Mouse (Mus musculus): ENCODE measurements around the gene Scin.

The Scin gene

DNA sequence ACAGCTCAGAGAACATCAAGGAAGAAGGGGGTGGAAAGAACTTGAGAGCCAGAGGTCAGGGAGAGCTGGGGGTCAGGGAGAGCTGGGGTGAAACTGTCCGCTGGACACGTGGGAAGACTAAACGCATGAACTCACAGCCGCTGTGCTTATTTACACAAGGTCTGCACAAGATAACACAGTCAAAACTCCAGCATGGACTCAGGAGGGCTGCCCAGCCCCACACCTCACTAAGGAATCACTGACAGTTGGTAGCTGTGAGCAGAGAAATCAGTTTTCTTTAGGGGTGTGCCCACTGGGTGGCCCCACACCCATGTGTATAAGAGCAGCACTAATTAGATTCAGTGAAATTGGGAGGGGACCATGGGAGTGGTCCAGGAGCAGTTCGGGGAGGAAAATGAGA is 27.2 kb downstream of the Scin start:
- no peak for DNase-seq

DNA sequence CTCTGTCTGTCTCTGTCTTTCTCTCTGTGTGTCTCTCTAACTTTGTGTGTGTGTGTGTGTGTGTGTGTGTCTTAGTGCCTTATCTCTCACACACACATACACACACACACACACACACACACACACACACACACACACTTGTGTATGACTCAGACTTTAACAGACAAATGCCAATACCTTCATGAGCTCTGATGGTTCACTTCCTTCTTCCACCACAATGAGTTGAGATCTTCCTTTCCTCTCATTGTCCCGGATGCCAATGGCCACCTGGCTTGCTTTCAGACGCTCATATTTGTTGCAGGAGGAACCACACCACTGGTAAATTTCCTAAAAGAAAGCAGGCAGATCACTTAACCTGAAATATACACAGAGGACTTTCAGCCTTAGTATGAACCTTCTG is 29.3 kb downstream of the Scin start:
- no peak for DNase-seq

DNA sequence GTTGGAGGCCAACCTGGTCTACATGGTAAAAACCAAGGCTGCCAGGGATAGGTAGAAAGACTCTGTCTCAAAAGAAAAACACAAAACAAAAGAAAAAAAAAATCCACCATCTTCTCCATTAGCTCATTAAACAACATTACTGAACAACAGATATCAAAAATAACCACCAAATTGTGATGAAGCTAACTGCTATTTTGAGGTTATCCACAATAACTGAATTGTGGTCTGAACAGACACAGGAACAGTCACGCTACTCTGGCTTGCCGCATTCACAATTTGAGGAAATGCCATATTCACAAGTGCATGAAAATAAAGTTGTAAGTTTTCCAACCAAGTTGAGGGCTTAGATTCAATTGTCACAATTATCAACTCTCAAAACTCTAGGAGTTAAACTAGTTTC is 31.7 kb downstream of the Scin start:
- no peak for DNase-seq

DNA sequence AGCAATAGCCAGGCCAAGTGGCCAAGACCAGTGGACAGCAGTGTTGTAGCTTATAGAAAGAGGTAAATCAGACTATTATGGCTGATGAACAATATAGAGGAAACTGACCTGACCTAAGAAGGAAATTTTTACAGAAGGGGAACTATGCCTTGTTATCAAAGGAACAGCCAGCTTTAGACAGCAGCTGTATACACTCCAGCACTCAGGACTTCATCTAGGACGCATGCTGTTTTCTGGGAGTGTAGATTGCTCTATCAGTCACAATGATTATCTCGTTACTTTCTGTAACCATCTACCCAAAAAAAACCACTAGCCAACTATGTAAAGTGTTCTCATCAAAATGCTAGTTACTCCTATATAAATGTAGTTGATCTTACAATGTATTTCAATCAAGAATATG is 34.6 kb downstream of the Scin start:
- no peak for DNase-seq

DNA sequence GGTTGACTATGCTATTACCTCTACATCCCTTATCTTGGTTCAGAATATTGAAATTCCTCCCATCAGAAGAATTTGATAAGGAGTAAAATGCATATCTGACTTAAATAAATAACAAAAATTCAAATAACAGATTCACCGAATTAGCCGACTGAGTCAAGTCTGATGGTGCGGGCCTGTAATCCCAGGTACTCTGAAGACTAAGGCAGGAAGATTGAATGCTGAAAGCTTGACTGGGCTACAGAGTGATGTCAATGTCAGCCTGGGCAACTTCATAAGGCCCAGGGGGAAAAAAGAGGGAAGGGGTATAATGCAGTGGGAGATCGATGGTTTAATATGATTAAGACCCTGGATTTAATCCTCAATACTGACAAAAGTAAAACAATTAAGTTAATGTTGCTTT is 36.6 kb downstream of the Scin start:
- no peak for DNase-seq

DNA sequence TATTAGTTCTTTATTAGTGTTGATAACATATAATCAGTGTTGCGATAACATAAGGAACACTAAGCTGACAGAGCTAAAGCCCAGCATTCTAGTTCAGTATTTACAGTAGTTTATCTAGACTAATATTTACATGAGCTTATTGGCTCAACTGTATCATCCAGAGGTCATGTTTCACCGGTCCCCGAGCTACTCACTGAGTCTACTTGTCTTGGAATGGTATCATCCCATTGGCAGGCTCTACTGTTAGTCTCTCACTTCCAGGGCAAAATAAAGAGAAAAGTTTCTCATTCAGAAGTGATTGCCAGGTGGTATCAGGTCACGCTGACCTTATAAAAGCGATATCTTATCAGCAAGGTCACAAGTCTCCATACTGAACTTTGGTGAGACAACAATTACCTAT is 37.0 kb downstream of the Scin start:
- DNase-seq, result no peak

DNA sequence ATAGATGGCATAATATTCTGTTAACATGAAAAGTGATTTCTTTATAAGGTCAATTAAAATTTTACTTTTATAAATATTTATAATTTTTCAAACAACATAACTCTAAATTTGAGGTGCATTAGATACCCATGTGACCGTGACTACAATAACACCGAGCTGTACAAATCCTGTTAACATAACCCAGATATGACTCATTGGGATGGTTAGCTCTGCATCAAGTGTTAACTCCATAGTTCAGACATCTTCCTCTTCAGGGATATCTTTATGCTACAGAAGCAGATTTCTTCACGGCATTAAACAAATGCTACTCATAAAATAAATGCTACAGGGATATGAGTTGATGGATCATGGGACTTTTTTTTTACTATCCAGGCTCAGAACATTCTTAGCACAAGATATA is 37.6 kb downstream of the Scin start:
- no peak for DNase-seq

DNA sequence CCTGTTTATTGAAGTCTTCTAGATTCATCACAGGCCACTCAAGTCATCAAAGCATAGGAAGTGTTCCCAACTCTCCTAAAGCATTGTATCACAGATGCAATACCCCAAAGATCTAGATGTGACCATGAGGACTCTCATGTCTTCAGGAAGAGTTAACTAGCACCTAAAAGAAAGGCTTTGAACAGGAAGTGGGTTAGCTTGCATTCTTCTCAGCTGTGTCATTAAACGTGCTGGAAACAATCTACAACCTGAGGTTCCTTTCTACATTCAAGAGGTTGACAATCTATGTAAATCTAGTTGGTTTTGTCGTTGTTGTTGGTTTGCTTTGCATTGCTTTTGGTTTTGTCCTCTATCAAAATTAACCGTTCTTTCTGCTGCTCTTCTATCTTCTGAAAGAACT is 44.0 kb downstream of the Scin start:
- DNase-seq, result no peak

DNA sequence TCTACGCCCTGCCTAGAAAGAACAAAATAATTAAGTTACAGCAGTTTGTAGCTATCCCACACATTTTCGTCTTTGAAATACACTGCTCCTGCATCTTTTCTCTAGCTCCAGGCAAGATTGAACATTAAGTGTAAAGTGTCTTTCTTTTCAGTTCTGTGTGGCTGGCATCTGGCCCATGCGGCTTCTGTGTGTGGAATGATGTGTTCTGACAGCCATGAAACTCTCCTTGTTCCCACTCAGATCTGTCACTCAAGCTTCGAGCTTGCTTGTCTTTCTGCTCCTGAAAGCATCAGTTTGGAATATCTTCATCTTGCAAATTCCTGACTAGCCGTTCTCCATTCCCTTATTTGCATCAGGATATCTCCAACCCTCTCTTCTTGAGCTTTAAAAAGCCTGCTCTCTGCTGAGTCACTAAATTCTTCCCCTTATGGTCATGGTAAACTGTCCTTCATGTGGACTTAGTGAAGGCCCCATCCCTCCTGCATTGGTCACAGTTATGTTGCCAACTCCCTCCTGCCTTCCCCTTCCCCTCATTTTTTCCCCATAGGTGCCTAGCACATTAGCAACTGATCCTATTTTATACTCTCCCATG is 48.2 kb downstream of the Scin start:
- DNase-seq, result no peak

DNA sequence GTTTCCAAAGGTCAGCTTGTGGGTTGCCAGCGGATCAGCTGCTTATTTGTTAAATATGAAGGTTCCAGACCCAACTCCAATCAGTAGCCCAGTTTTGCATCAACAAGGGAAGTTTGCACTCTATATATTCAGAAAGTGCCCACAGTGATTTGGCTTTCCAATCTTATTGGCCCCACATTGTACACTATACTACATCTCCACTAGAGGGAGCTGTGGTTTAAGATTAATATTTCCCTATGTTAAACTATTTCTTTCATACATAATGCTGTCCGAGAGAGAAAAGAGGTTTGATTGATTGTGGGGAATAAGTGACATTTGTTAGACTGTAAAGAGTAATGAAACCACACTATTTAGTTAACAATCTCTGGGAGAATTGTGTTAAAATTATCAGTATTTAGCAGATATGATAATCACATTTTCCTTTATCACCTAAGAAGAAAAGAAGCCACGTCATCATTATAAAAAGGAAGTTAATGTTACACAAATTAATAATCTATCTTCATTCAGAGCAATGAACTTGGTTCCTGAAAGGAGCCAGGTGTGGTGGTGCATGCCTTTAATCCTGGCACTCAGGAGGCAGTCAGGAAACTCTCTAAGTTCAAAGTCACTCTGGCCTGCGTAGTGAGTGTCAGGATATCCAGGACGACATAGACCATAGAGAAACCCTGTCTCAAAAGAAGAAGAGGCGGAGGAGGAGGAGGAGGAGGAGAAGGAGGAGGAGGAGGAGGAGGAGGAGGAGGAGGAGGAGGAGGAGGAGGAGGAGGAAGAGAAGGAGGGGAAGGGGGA is 51.4 kb downstream of the Scin start:
- DNase-seq, result peak; percentile 62

DNA sequence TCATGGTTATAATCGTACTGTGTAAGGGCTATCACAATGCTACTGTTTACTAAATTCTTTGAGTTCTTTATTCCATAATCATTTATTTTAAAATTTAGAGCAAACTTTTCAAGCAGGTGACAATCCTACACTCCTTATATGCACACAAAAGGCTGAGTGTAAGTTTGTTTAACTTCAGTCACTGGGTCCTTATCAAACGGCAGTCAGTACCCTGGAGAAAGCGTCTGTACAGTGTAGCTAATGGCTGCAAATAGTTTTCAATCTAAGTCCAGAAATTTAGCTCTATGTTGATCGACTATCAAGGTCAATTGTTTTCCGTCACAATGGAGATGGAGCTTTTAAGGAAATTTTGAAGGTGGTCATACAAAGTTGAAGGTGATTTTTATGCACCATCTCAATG is 52.0 kb downstream of the Scin start:
- DNase-seq, result no peak

DNA sequence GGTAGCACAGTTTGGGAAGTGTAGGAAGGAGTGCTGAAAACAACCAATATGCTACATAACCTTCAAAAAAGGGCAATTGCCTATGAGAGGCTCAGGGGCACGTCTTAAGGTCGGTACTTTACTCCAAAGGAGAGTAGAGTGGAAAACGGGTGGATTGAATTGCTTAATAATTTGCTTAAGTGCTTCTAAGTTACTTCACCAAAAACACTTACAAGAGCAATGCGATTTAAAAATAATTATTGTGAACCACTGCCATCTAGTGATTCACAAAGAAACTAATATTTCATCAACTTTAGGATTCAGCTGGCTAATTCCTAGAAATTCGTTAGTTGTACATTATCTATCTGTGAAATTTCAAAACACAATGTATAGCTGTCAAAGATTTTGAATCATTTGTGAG is 60.4 kb downstream of the Scin start:
- no peak for DNase-seq

DNA sequence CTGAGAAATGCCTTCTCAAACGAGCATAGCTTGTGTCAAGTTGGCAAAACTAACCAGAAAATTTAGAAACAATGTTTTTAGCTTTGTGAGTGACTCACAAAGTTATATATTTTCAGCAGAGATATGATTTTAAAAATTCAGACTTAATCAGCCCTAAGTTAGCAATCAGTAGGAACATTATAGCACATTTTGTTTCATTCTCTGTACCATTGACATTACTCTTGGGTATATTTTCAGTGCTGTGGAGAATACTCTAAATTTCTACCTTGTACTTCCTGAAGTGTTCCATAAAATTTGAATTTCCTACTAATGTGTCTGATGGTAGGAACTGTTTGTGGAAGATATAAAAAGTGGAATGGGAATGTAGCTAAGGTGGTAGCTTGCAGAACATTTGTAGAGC is 87.0 kb downstream of the Scin start:
- DNase-seq, result no peak

DNA sequence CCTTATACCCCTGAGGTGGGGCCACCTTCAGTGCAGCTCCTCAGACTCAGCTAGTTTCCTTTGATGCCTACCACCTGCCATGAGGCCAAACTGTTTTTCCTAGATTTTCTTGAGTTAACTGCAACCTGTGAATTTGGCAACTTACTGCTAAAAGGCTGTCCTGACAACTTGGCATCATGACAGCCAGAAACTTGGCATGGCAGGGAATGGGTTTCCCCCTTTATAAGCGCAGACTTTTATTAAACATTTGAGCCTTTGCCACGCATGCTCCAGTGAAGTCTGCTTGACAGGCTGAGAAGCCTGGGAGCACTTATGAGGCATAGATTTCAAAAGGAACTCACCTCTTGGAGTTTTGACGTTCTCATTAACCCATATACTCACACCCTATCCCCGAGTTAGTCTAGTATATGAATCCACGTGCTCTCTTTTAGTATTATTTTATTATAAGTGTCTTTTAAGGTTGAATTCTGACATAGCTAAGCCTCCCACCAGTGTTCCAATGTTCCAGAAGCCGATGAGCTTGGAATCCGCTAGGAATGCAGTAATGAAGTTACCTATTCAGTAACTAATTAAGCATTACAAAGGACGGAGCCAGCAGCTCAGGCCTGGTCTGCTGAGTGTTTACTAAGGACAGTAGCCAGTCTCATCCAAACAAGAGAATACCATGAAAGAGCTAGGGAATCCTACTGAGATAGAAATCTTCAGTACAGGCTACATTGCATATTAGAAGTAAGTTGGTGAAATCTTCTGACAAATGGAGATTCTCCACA is 90.0 kb downstream of the Scin start:
- DNase-seq, result no peak

DNA sequence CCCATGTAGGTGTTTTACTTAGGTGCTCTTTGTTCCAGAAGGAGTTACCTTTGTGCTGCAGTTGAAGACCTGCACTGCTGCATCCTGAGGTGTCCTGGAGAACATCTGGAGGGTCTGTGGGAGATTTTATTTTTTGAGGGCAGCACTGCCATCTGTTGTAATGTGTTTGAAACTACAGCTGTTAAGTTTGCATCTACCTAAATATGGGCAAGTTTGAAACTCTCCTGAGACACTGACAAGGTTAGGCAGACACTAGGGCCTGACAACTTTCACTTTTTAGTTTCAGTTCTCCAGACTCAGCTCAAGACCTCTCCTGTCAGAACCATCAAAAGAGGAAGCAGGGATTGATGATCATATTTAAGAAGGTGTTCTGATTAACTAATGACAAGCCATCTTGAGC is 94.0 kb downstream of the Scin start:
- DNase-seq, result peak; percentile 68

DNA sequence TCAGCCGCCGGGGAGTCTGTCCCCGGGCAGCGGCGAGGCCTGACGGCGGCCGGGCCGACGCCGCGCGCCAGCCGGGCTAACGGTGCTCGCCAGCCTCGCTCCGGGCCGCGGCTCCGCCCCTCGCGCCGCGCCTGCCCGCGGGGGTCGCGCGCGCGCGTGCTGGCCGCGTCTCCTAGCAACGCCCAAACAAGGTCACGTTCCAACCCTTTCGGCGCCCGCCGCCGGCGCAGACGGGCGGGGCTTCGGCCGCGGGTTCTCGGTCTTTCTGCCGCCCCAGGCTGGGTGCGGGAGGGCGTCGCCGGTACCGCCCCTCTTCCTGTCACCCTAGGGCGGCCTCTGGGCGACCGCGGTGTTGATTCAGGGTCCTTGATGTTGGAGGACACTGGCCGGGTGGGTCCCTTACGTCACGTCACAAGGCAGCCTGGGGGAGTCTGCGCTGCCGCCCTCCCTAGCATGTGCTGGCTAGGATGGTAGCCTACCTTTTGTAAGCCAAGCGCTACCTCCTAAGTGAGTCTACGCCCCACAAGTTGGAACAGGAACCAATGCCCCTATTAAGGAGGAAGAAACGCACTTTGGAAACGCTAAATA is 96.1 kb downstream of the Scin start, which contains the start of gene Arl4a:
Gene Arl4a, minus strand, starts transcription at position 150 of the 588 bp plus-strand sequence.
- peak; percentile 93 for DNase-seq

DNA sequence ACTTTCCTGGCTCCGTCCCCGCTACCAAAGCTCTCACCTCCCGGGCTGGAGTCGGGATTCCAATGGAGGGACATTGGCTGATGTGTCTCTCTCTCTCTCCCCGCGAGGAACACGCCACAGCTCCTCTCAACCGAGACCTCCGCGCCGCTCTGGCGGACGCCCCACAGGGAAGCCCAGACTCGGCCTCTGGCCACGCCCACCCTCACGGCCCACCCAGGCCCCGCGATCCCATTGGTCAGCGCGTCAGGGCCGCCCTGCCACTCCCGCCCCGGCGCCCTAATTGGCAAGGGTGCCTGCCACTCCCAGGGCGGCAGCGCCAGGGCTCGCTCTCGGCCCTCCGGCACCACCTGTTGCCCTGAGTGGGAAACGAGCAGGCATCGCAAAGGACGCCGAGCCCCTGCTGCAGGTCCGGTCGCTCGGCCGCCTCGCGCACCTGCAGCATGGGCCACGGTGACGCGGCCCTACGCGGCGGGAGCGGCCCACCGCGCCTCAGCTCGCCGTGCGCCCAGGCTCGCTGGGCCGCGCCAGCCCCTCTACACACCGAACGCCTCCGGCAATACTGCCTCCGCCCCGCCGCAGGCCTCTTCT is 96.7 kb downstream of the Scin start:
- peak; percentile 99 for DNase-seq

DNA sequence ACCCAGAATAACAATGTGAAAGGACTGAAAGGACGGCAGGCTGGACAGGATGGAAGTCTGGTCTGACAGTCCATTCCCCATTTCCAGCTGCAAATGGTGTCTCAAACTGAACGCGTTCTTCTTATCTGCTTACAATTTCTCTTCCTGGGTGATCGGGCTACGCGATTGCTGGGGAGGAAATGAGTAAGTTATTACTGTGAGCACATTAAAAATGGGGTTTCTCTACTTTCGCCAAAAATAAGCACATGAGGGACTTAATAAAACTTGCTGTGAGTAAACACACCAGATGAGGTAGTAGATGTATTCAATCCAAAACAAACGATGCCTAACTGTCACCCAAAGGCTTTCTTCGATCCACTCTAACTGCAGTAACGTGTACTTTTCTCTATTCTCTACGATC is 97.4 kb downstream of the Scin start:
- DNase-seq, result peak; percentile 34

DNA sequence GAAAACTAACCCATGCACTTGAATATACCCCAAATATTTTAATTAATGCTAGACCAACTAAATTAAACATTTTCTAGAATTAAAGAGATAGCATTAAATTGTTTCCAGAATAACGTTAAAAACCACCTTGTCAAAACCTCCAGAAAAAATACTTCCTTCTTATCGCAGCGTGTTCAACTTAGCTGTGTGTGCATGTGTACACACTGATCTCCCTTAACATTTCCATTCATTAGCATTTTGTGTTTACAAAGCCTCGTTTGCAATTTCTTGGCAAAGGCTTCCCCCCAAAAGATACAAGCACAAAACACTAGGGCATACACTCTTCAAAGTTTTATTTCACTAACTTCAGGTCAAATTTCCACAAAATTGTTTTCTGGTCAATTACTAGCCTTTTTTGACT is 98.5 kb downstream of the Scin start:
- no peak for DNase-seq

DNA sequence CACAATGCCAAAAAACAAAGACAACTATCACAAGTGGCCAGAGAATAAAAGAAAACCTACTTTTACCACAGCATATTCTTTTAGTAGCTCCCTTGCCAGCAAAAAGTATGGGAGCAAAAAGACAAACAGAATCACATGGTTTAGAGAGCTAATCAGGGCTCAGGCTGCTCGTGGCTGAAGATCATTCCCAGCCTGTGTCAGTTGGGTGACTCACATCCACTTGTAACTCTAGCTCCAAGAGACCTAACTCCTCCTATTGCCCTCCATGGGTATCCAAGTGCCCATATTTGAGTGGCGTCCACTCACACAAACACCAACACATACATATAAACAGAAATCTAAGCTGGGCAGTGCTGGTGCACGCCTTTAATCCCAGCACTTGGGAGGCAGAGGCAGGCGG is 104.8 kb downstream of the Scin start:
- no peak for DNase-seq

DNA sequence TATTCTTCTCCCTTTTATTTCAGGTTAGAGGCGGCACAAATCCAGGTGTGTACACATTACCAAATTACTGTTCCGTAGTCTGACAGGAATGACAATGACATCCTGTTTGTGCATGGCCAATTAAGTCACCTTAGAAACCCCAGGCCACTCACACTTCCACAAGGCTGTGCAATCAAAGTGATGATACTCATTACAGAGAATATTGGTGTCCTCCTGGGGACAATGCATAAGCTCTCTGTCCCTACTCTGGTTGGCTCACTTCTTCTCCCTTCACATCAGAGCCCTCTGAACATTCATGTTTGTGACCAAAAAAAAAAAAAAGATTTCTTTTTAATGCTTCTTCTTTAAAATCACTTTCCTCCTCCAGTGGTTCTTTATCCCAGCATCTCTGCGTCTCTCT is 106.2 kb downstream of the Scin start:
- no peak for DNase-seq

DNA sequence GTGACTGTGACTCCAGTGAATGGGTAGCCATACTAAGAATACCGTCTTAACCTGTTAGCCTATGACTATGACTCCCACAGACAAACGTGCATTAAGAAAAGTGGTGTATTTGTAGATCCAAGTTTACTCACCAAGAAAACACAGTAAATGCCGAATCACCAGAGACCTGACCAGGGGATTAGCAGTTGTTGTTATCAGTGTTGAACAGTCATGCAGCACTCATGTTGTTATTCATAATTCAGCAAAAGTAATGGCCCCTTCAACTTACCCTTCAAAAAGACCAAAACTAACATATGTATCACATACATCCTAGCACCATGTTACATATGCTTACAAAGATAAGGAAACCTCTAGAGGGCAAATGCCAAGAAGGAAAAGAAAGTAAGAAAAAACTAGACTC is 106.6 kb downstream of the Scin start:
- no peak for DNase-seq

DNA sequence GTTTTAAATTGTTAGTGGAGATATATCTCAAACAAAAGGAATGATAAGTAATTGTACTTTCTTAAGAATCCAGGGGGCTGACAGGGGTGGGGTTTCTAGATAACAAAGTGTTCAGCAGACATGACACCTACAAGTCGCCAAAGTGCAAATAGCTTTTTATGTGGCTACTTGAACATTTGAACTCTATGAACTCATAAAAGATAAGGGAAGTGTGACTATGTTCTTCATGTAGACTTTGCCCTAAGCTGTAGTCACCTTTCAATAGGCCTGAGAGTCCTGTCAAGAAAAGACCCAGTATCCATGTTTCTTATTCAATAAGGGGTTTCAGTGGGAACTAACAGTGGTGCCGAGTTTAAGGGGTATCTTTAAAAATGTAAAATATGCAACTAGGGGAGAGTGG is 110.1 kb downstream of the Scin start:
- no peak for DNase-seq

All from embryo, embryonic 11 days (tissue).